Mouse (Mus musculus) kidney, embryonic 14.5 days (tissue): Measurements from ENCODE around the gene Becn1. TPM values are rescaled to one million over a fixed set of nuclear protein-coding genes. Genes with fewer than 3 reads are reported as not detected.

Experiments
- ATAC-seq: fragments of 200-750 bp; cut with Nextera tagmentation; 2 replicates; pipeline ENCODE4 v1.8.0; 2017; ENCODE audit warnings: moderate number of reproducible peaks, mild to moderate bottlenecking, moderate TSS enrichment, moderate library complexity; ENCODE audit not compliant: low FRiP score, low TSS enrichment
- H3K27ac ChIP-seq: fragments of 300-500 bp; sonication (generic); 2 replicates; pipeline ENCODE4 v1.5.1; 2014; ENCODE audit warnings: low read depth, mild to moderate bottlenecking, low read length, moderate library complexity, mixed read lengths
- H3K27me3 ChIP-seq: fragments of 300-500 bp; sonication (generic); 2 replicates; pipeline ENCODE4 v1.6.1; 2014; ENCODE audit warnings: mild to moderate bottlenecking, low read length; ENCODE audit not compliant: control insufficient read depth, insufficient read depth
- H3K36me3 ChIP-seq: fragments of 300-500 bp; sonication (generic); 2 replicates; pipeline ENCODE4 v1.6.1; 2014; ENCODE audit warnings: low read length, mixed read lengths; ENCODE audit not compliant: control insufficient read depth, insufficient read depth
- H3K4me1 ChIP-seq: fragments of 300-500 bp; sonication (generic); 2 replicates; pipeline ENCODE4 v1.6.1; 2014; ENCODE audit warnings: low read length, mixed read lengths; ENCODE audit not compliant: control insufficient read depth, insufficient read depth
- H3K4me2 ChIP-seq: fragments of 300-500 bp; sonication (generic); replicated peaks from 2 replicates; pipeline ENCODE4 v1.6.1; 2014; ENCODE audit warnings: low read depth, mild to moderate bottlenecking, low read length
- H3K4me3 ChIP-seq: fragments of 300-500 bp; sonication (generic); 2 replicates; pipeline ENCODE4 v1.5.1; 2014; ENCODE audit warnings: mild to moderate bottlenecking, low read length
- H3K9ac ChIP-seq: fragments of 300-500 bp; sonication (generic); 2 replicates; pipeline ENCODE4 v1.6.1; 2014; ENCODE audit warnings: low read depth, mild to moderate bottlenecking, low read length, moderate library complexity
- H3K9me3 ChIP-seq: fragments of 300-500 bp; sonication (generic); 2 replicates; pipeline ENCODE4 v1.6.1; 2016; ENCODE audit warnings: low read length; ENCODE audit not compliant: control insufficient read depth
- WGBS: fragments of 180-500 bp; shearing (Covaris S2); extraction: QIAGEN DNeasy Blood & Tissue Kit; methylation state at CpG from one replicate; pipeline ENCODE4 v1.1.7; 2014; 5-methylcytosine and 5-hydroxymethylcytosine counted together
- polyA plus RNA-seq: library from polyadenylated mRNA; unstranded; fragments of >200 nt; fragmentation: Nextera tagmentation; extraction: Ambion mirVana; gene quantifications from 2 replicates; pipeline ENCODE4 v1.2.1, GENCODE M21; 2014

Gene Becn1
- polyA plus RNA-seq, 1 experiment from 2014 or later: 164 TPM

- WGBS: 6% methylated on average over 31 of the region's 31 CpGs
- Histone ChIP-seq H3K9me3 (no peaks in the 10 kb centered on the region), H3K27me3 (peaks cover 9% of the 10 kb centered on the region; the same call in 1 of the 2 replicates), H3K9ac (peak overlapping the region; percentile 1; the same call in 1 of the 2 replicates), H3K27ac (no peak overlapping the region), H3K4me1 (peaks cover 30% of the 10 kb centered on the region), H3K4me2 (peak overlapping the region; percentile 38), H3K36me3 (0 out of 2 replicates have a peak, but pooled peaks cover 3% of the 10 kb centered on the region), H3K4me3 (peak overlapping the region; percentile 12)
- no peak for ATAC-seq
Measured at GRCm38 (mm10) chr11:101264954-101265471, 37.1 kb downstream of the Becn1 start.

- H3K4me3 ChIP-seq: peak overlapping the region; percentile 50; the same call in 1 of the 2 replicates
- WGBS: 14% methylated on average over 3 of the region's 3 CpGs
- peaks cover 9% of the 10 kb centered on the region; the same call in 1 of the 2 replicates for H3K27me3 ChIP-seq
- no peak for ATAC-seq
- peak overlapping the region; percentile 75; the same call in 1 of the 2 replicates for H3K4me2 ChIP-seq
- 0 out of 2 replicates have a peak, but pooled peaks cover 3% of the 10 kb centered on the region for H3K36me3 ChIP-seq
- no peaks in the 10 kb centered on the region for H3K9me3 ChIP-seq
- peaks cover 36% of the 10 kb centered on the region for H3K4me1 ChIP-seq
- H3K9ac ChIP-seq: no peak overlapping the region; the same call in 1 of the 2 replicates
- no peak overlapping the region for H3K27ac ChIP-seq
Measured at GRCm38 (mm10) chr11:101263989-101264280, 38.2 kb downstream of the Becn1 start.

- no peak for ATAC-seq
- Histone ChIP-seq H3K9me3 (no peaks in the 10 kb centered on the region), H3K36me3 (peaks cover 2% of the 10 kb centered on the region; the same call in 1 of the 2 replicates), H3K4me3 (peak overlapping the region; percentile 50), H3K9ac (peak overlapping the region; percentile 46; the same call in 1 of the 2 replicates), H3K27me3 (peaks cover 9% of the 10 kb centered on the region; the same call in 1 of the 2 replicates), H3K4me2 (peak overlapping the region; percentile 75), H3K4me1 (peaks cover 42% of the 10 kb centered on the region), H3K27ac (no peak overlapping the region)
- 10% methylated on average over 32 of the region's 32 CpGs for WGBS
Measured at GRCm38 (mm10) chr11:101263138-101263988, 38.7 kb downstream of the Becn1 start.

- Histone ChIP-seq H3K4me1 (peaks cover 47% of the 10 kb centered on the region), H3K9me3 (no peaks in the 10 kb centered on the region), H3K27ac (no peak overlapping the region), H3K4me3 (peak overlapping the region; percentile 50), H3K4me2 (peak overlapping the region; percentile 75), H3K27me3 (peaks cover 9% of the 10 kb centered on the region; the same call in 1 of the 2 replicates), H3K9ac (peak overlapping the region; percentile 46; the same call in 1 of the 2 replicates), H3K36me3 (peaks cover 5% of the 10 kb centered on the region; the same call in 1 of the 2 replicates)
- no peak for ATAC-seq
- WGBS: 3% methylated on average over 24 of the region's 24 CpGs
Measured at GRCm38 (mm10) chr11:101262272-101262967, 39.7 kb downstream of the Becn1 start.

- peaks cover 12% of the 10 kb centered on the region; the same call in 1 of the 2 replicates for H3K36me3 ChIP-seq
- H3K4me1 ChIP-seq: peaks cover 47% of the 10 kb centered on the region
- no peaks in the 10 kb centered on the region for H3K9me3 ChIP-seq
- under 1% methylated on average over 30 of the region's 30 CpGs for WGBS
- peak overlapping the region; percentile 61 for H3K9ac ChIP-seq
- peak overlapping the region; percentile 96 for H3K27ac ChIP-seq
- H3K27me3 ChIP-seq: peaks cover 9% of the 10 kb centered on the region; the same call in 1 of the 2 replicates
- H3K4me2 ChIP-seq: peak overlapping the region; percentile 75
- peak overlapping the region; percentile 50 for H3K4me3 ChIP-seq
- no peak for ATAC-seq
Measured at GRCm38 (mm10) chr11:101260826-101261380, 41.2 kb downstream of the Becn1 start.

- peak within 1 kb of the TSS; percentile 50 for H3K4me3 ChIP-seq
- peak; percentile 85 for ATAC-seq
- H3K36me3 ChIP-seq: peaks cover 13% of the 10 kb centered on the region; the same call in 1 of the 2 replicates
- peak within 1 kb of the TSS; percentile 96 for H3K27ac ChIP-seq
- H3K4me2 ChIP-seq: peak within 1 kb of the TSS; percentile 75
- peak within 1 kb of the TSS; percentile 61 for H3K9ac ChIP-seq
- H3K9me3 ChIP-seq: no peaks in the 10 kb centered on the region
- WGBS: under 1% methylated on average over 36 of the region's 43 CpGs
- peaks cover 47% of the 10 kb centered on the region for H3K4me1 ChIP-seq
- H3K27me3 ChIP-seq: peaks cover 9% of the 10 kb centered on the region; the same call in 1 of the 2 replicates
Measured at GRCm38 (mm10) chr11:101259948-101260825, 41.9 kb downstream of the Becn1 start, which contains the start of gene Wnk4. Wnk4 (plus strand) TSS chr11:101260567.

GRCm38 (mm10) chr11:101259261-101259712 is 42.8 kb downstream of the Becn1 start:
- peak overlapping the region; percentile 75 for H3K4me2 ChIP-seq
- peaks cover 40% of the 10 kb centered on the region for H3K4me1 ChIP-seq
- H3K27ac ChIP-seq: peak overlapping the region; percentile 96
- peak overlapping the region; percentile 50 for H3K4me3 ChIP-seq
- H3K9me3 ChIP-seq: no peaks in the 10 kb centered on the region
- peaks cover 13% of the 10 kb centered on the region; the same call in 1 of the 2 replicates for H3K36me3 ChIP-seq
- 4% methylated on average over 6 of the region's 6 CpGs for WGBS
- peaks cover 9% of the 10 kb centered on the region; the same call in 1 of the 2 replicates for H3K27me3 ChIP-seq
- peak overlapping the region; percentile 61; the same call in 1 of the 2 replicates for H3K9ac ChIP-seq
- peak; percentile 70 for ATAC-seq
